Mouse (Mus musculus): Measurements from ENCODE around the gene Uba5.

Gene Uba5

GRCm38 (mm10) chr9:104062430-104063243 is at the start of gene Uba5:
Gene Uba5, minus strand, starts transcription at chr9:104063134.
- in situ Hi-C loops (cut with MboI), result no loop called here

GRCm38 (mm10) chr9:104109151-104109550 is 46.2 kb upstream of the Uba5 start:
- in situ Hi-C loops (cut with MboI), result no loop called here

- in situ Hi-C loops (cut with MboI), result no loop called here
Observed at GRCm38 (mm10) chr9:104108571-104109143, 45.7 kb upstream of the Uba5 start.

- in situ Hi-C loops (cut with MboI), result no loop called here
Observed at GRCm38 (mm10) chr9:104107482-104107881, 44.5 kb upstream of the Uba5 start.

- in situ Hi-C loops (cut with MboI), result no loop called here
Observed at GRCm38 (mm10) chr9:104106930-104107329, 44.0 kb upstream of the Uba5 start.

GRCm38 (mm10) chr9:104104986-104105385 is 42.1 kb upstream of the Uba5 start:
- in situ Hi-C loops (cut with MboI), result no loop called here

- in situ Hi-C loops (cut with MboI), result no loop called here
Observed at GRCm38 (mm10) chr9:104102901-104103300, 40.0 kb upstream of the Uba5 start.

- in situ Hi-C loops (cut with MboI), result no loop called here
Observed at GRCm38 (mm10) chr9:104102301-104102700, 39.4 kb upstream of the Uba5 start.

GRCm38 (mm10) chr9:104101458-104101857 is 38.5 kb upstream of the Uba5 start:
- in situ Hi-C loops (cut with MboI), result no loop called here

GRCm38 (mm10) chr9:104100822-104101221 is 37.9 kb upstream of the Uba5 start:
- in situ Hi-C loops (cut with MboI), result no loop called here

- in situ Hi-C loops (cut with MboI), result no loop called here
Observed at GRCm38 (mm10) chr9:104099060-104099459, 36.1 kb upstream of the Uba5 start.

- in situ Hi-C loops (cut with MboI), result no loop called here
Observed at GRCm38 (mm10) chr9:104098256-104098655, 35.3 kb upstream of the Uba5 start.

- in situ Hi-C loops (cut with MboI), result no loop called here
Observed at GRCm38 (mm10) chr9:104092945-104093344, 30.0 kb upstream of the Uba5 start.

- in situ Hi-C loops (cut with MboI), result no loop called here
Observed at GRCm38 (mm10) chr9:104088555-104088954, 25.6 kb upstream of the Uba5 start.

GRCm38 (mm10) chr9:104085730-104086429 is 22.9 kb upstream of the Uba5 start:
- in situ Hi-C loops (cut with MboI), result no loop called here

GRCm38 (mm10) chr9:104080038-104080437 is 17.1 kb upstream of the Uba5 start:
- in situ Hi-C loops (cut with MboI), result no loop called here

GRCm38 (mm10) chr9:104079379-104079778 is 16.4 kb upstream of the Uba5 start:
- in situ Hi-C loops (cut with MboI), result no loop called here

- in situ Hi-C loops (cut with MboI), result no loop called here
Observed at GRCm38 (mm10) chr9:104078780-104079179, 15.8 kb upstream of the Uba5 start.

- in situ Hi-C loops (cut with MboI), result no loop called here
Observed at GRCm38 (mm10) chr9:104075808-104076207, 12.9 kb upstream of the Uba5 start.

- in situ Hi-C loops (cut with MboI), result no loop called here
Observed at GRCm38 (mm10) chr9:104070863-104071604, 8.1 kb upstream of the Uba5 start.

GRCm38 (mm10) chr9:104070241-104070640 is 7.3 kb upstream of the Uba5 start:
- in situ Hi-C loops (cut with MboI), result no loop called here

GRCm38 (mm10) chr9:104064571-104064970 is 1.6 kb upstream of the Uba5 start:
- in situ Hi-C loops (cut with MboI), result no loop called here

Measured in mature B cell (primary cell).